Mouse (Mus musculus) CH12.LX (cell line): ENCODE data around the gene Rptor. TPM values are rescaled to one million over a fixed set of nuclear protein-coding genes. Genes with fewer than 3 reads are reported as not detected.

ENCODE experiments used
- DNase-seq: peaks from one replicate; pipeline ENCODE4 v3.0.0-alpha.2; 2013; ENCODE audit errors: extremely low read depth
- H3K27ac ChIP-seq: 2 replicates; pipeline ENCODE4 v1.5.1; 2012; ENCODE audit warnings: low read depth, mild to moderate bottlenecking, control low read depth, moderate library complexity; ENCODE audit not compliant: insufficient read depth
- H3K27me3 ChIP-seq: replicated peaks from 2 replicates; pipeline ENCODE3; 2012; ENCODE audit warnings: inconsistent platforms
- H3K36me3 ChIP-seq, 2 experiments: replicated peaks in 1 of 2; 2 replicates each; pipeline versions ENCODE3 to v1.6.1; 2012; ENCODE audit warnings: inconsistent platforms in 1 of 2, low read length in 1 of 2, mild to moderate bottlenecking in 1 of 2, mixed read lengths in 1 of 2, moderate library complexity in 1 of 2; ENCODE audit not compliant: control insufficient read depth in 1 of 2, insufficient read depth in 1 of 2
- H3K4me1 ChIP-seq, 2 experiments: 2 replicates each; pipeline ENCODE4 v1.6.1; 2012; ENCODE audit warnings: inconsistent platforms in 1 of 2, moderate library complexity in 1 of 2; ENCODE audit not compliant: insufficient read depth in 2 of 2, control insufficient read depth in 1 of 2
- H3K4me2 ChIP-seq: 2 replicates; pipeline ENCODE4 v1.6.1; 2012; ENCODE audit warnings: low read depth, mild to moderate bottlenecking, control low read depth; ENCODE audit not compliant: poor library complexity, insufficient read depth, severe bottlenecking
- H3K4me3 ChIP-seq, 3 experiments: fragments of 150-350 bp in 1 of 3; sonication (generic) in 1 of 3; replicated peaks in 1 of 3; 2 replicates each; pipeline versions ENCODE3 to v1.5.1; 2011 to 2012; ENCODE audit warnings: low read depth in 2 of 3, low read length in 2 of 3, mild to moderate bottlenecking in 2 of 3, moderate library complexity in 2 of 3, control low read depth in 1 of 3, improper control_type of control experiment in 1 of 3, inconsistent platforms in 1 of 3, mixed read lengths in 1 of 3; ENCODE audit not compliant: poor library complexity in 1 of 3
- H3K79me2 ChIP-seq: replicated peaks from 2 replicates; pipeline ENCODE4 v1.6.1; 2012; ENCODE audit warnings: mild to moderate bottlenecking, moderate library complexity; ENCODE audit not compliant: control insufficient read depth, poor library complexity, insufficient read depth, severe bottlenecking; ENCODE audit errors: extremely low read depth
- H3K9ac ChIP-seq: 2 replicates; pipeline ENCODE4 v1.6.1; 2012; ENCODE audit warnings: low read depth, mild to moderate bottlenecking, control low read depth, moderate library complexity; ENCODE audit not compliant: insufficient read depth
- H3K9me3 ChIP-seq: replicated peaks from 2 replicates; pipeline ENCODE3; 2012; ENCODE audit warnings: low read length, inconsistent platforms, mixed read lengths
- CHD1 ChIP-seq: IDR thresholded peaks from 2 replicates; pipeline ENCODE4 v1.6.1; 2012; ENCODE audit warnings: low read depth, low read length, improper control_type of control experiment, inconsistent platforms
- E2F4 ChIP-seq: IDR thresholded peaks from 2 replicates; pipeline ENCODE4 v1.6.1; 2011; ENCODE audit warnings: low read depth, low read length, improper control_type of control experiment; ENCODE audit not compliant: insufficient replicate concordance
- ELF1 ChIP-seq: IDR thresholded peaks from 2 replicates; pipeline ENCODE4 v1.6.1; 2014; ENCODE audit warnings: low read depth, mild to moderate bottlenecking, inconsistent platforms, low read length, improper control_type of control experiment
- ETS1 ChIP-seq: conservative IDR thresholded peaks from 2 replicates; pipeline ENCODE4 v1.6.1; 2012; ENCODE audit warnings: low read depth, mild to moderate bottlenecking, inconsistent platforms, low read length, improper control_type of control experiment, moderate library complexity
- GABPA ChIP-seq: IDR thresholded peaks from 2 replicates; pipeline ENCODE4 v1.6.1; 2012; ENCODE audit warnings: low read depth, low read length, improper control_type of control experiment, inconsistent platforms; ENCODE audit not compliant: insufficient replicate concordance
- HCFC1 ChIP-seq: IDR thresholded peaks from 2 replicates; pipeline ENCODE4 v1.6.1; 2012; ENCODE audit warnings: low read depth, mild to moderate bottlenecking, inconsistent platforms, low read length, improper control_type of control experiment
- IRF4 ChIP-seq: IDR thresholded peaks from 2 replicates; pipeline ENCODE4 v1.6.1; 2014; ENCODE audit warnings: low read depth, mild to moderate bottlenecking, inconsistent platforms, low read length, improper control_type of control experiment
- JUN ChIP-seq: IDR thresholded peaks from 2 replicates; pipeline ENCODE4 v1.6.1; 2011; ENCODE audit warnings: low read depth, mild to moderate bottlenecking, low read length, improper control_type of control experiment, moderate library complexity; ENCODE audit not compliant: insufficient read depth
- KAT2A ChIP-seq: IDR thresholded peaks from 2 replicates; pipeline ENCODE4 v1.6.1; 2012; ENCODE audit warnings: low read length, improper control_type of control experiment, inconsistent platforms; ENCODE audit not compliant: insufficient replicate concordance
- MAFK ChIP-seq: IDR thresholded peaks from 2 replicates; pipeline ENCODE4 v1.6.1; 2011; ENCODE audit warnings: low read length, improper control_type of control experiment; ENCODE audit not compliant: insufficient replicate concordance
- MXI1 ChIP-seq: IDR thresholded peaks from 2 replicates; pipeline ENCODE4 v1.6.1; 2011; ENCODE audit warnings: mild to moderate bottlenecking, low read depth, low read length, improper control_type of control experiment
- NELFE ChIP-seq: IDR thresholded peaks from 2 replicates; pipeline ENCODE4 v1.6.1; 2011; ENCODE audit warnings: low read depth, low read length, improper control_type of control experiment
- NRF1 ChIP-seq: IDR thresholded peaks from 2 replicates; pipeline ENCODE4 v1.6.1; 2014; ENCODE audit warnings: low read depth, mild to moderate bottlenecking, inconsistent platforms, low read length, improper control_type of control experiment, moderate library complexity
- PAX5 ChIP-seq: IDR thresholded peaks from 2 replicates; pipeline ENCODE4 v1.6.1; 2012; ENCODE audit warnings: low read length, inconsistent platforms, mixed read lengths
- POLR2A ChIP-seq: IDR thresholded peaks from 2 replicates; pipeline ENCODE4 v1.6.1; 2011; ENCODE audit warnings: low read depth, mild to moderate bottlenecking, improper control_type of control experiment, low read length
- SIN3A ChIP-seq: IDR thresholded peaks from 2 replicates; pipeline ENCODE4 v1.6.1; 2012; ENCODE audit warnings: low read length, improper control_type of control experiment, inconsistent platforms
- TBP ChIP-seq: conservative IDR thresholded peaks from 2 replicates; pipeline ENCODE4 v1.6.1; 2011; ENCODE audit warnings: low read depth, low read length, improper control_type of control experiment
- TCF12 ChIP-seq: IDR thresholded peaks from 2 replicates; pipeline ENCODE4 v1.6.1; 2014; ENCODE audit warnings: low read depth, mild to moderate bottlenecking, inconsistent platforms, low read length, improper control_type of control experiment
- UBTF ChIP-seq: IDR thresholded peaks from 2 replicates; pipeline ENCODE4 v1.6.1; 2012; ENCODE audit warnings: low read depth, mild to moderate bottlenecking, inconsistent platforms, low read length, improper control_type of control experiment, moderate library complexity
- USF1 ChIP-seq: IDR thresholded peaks from 2 replicates; pipeline ENCODE4 v1.6.1; 2014; ENCODE audit warnings: low read depth, mild to moderate bottlenecking, inconsistent platforms, low read length, improper control_type of control experiment
- USF2 ChIP-seq: conservative IDR thresholded peaks from 2 replicates; pipeline ENCODE4 v1.6.1; 2011; ENCODE audit warnings: low read depth, low read length, improper control_type of control experiment
- ZMIZ1 ChIP-seq: IDR thresholded peaks from 2 replicates; pipeline ENCODE4 v1.6.1; 2012; ENCODE audit warnings: low read depth, mild to moderate bottlenecking, inconsistent platforms, low read length, improper control_type of control experiment
- ZNF384 ChIP-seq: IDR thresholded peaks from 2 replicates; pipeline ENCODE4 v1.6.1; 2012; ENCODE audit warnings: low read depth, low read length, improper control_type of control experiment, inconsistent platforms
- dilution Hi-C: fragments of 300-500 bp; cut with MboI; formaldehyde crosslinking; loops from 2 replicates; pipeline ENCODE4 v1.14.3; 2020; ENCODE audit warnings: low sequenced_read_pairs; ENCODE audit not compliant: extremely low pct_unique_long_range_greater_than_20kb, extremely low pct_ligation_motif_present
- in situ Hi-C: fragments of 300-500 bp; cut with MboI; formaldehyde crosslinking; loops from 3 replicates; pipeline ENCODE4 v1.14.3; 2019; ENCODE audit warnings: low sequenced_read_pairs, low pct_ligation_motif_present, low pct_unique_long_range_greater_than_20kb, mixed read lengths
- polyA plus RNA-seq: library from polyadenylated mRNA; unstranded; fragments of >175 nt; gene quantifications from 2 replicates; pipeline ENCODE4 v1.2.1, GENCODE M21; 2012; ENCODE audit warnings: low read depth; ENCODE audit not compliant: insufficient read length
- total RNA-seq, 2 experiments: library from RNA; depleted of rRNA; stranded (reverse); fragments of 300-350 nt in 1 of 2; fragments of >200 nt in 1 of 2; gene quantifications; 2 replicates each; pipeline ENCODE4 v1.2.3; 2012 to 2014

Gene Rptor
- total and polyA plus RNA-seq, 3 experiments: 10.3 to 33.1 (median 26.7) TPM

DNA sequence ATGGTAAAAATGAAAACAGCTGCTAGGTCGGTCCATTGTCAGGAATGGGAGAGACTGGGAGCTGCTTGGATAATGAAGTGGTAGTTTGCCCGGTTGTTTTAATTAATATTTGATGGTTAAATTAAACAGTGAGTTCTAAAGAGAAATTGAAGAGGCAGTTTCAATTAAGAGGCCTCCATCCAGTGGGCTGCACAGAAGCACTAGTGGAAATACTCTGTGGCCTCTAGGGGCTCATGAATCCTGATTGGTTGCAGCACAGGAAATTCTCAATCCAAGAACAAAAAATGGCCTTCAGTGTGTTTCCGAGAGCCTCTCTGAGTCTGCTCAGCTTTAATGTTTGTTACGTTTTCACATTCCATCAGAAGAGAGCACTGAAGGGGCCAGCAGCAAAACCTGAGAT lies 141.7 kb downstream of the Rptor start:
- Histone ChIP-seq H3K4me1 (peaks cover 0 to 5% of the 10 kb centered on the region in 2 experiments; a peak in 2 of 4 replicates), H3K27ac (no peak overlapping the region), H3K27me3 (no peaks in the 10 kb centered on the region), H3K9me3 (no peaks in the 10 kb centered on the region), H3K9ac (no peak overlapping the region), H3K79me2 (no peaks in the 10 kb centered on the region), H3K4me3 (no peak overlapping the region), H3K36me3 (peaks cover 9 to 75% of the 10 kb centered on the region in 2 experiments), H3K4me2 (no peak overlapping the region)
- dilution Hi-C loops (no loop called here), in situ Hi-C loops (no loop called here)
- no peak for TF ChIP-seq POLR2A
- no peak for TF ChIP-seq NRF1
- TF ChIP-seq MAFK: no peak
- no peak for TF ChIP-seq E2F4
- no peak for TF ChIP-seq ZMIZ1
- TF ChIP-seq ZNF384: no peak
- TF ChIP-seq KAT2A: no peak
- TF ChIP-seq USF1: no peak
- no peak for TF ChIP-seq USF2
- no peak for TF ChIP-seq IRF4
- TF ChIP-seq ETS1: no peak
- no peak for TF ChIP-seq PAX5
- TF ChIP-seq GABPA: no peak
- no peak for TF ChIP-seq TCF12
- TF ChIP-seq SIN3A: no peak
- TF ChIP-seq CHD1: no peak
- no peak for TF ChIP-seq ELF1
- no peak for TF ChIP-seq MXI1
- no peak for TF ChIP-seq JUN
- no peak for DNase-seq

DNA sequence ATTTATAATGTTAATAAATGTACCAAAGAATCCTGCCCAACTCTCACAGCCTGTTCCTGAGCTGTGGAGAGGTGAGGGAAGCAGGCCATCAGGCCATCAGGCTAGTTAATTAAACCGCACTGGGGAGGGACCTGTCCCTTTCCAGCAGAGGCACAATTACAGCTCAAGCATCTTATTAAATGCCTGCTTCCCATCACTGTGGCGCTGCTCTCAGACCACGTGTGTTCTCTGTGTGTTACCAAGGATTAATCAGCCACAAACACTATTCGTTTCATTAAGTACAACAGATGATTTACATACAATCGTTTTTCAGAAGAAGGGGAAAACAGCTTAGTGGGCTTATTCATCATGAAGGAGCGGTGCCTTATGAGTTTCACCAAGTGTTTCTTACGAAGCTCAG lies 142.6 kb downstream of the Rptor start:
- dilution Hi-C loops: no loop called here
- Histone ChIP-seq H3K9ac (no peak overlapping the region), H3K79me2 (no peaks in the 10 kb centered on the region), H3K9me3 (no peaks in the 10 kb centered on the region), H3K4me2 (no peak overlapping the region), H3K4me1 (no peaks in the 10 kb centered on the region), H3K27me3 (no peaks in the 10 kb centered on the region), H3K36me3 (peaks cover 9 to 75% of the 10 kb centered on the region in 2 experiments), H3K27ac (no peak overlapping the region), H3K4me3 (no peak overlapping the region)
- in situ Hi-C loops: no loop called here
- no peak for DNase-seq
- TF ChIP-seq UBTF (no peak), HCFC1 (no peak), NELFE (no peak), CHD1 (no peak), E2F4 (no peak), IRF4 (no peak), MXI1 (no peak), NRF1 (no peak), TBP (no peak)
